Mouse (Mus musculus) liver, embryonic 15.5 days (tissue): Measurements from ENCODE around the gene Foxs1. TPM values are rescaled to one million over a fixed set of nuclear protein-coding genes. Genes with fewer than 3 reads are reported as not detected.

ENCODE experiments used
- ATAC-seq: fragments of 200-750 bp; cut with Nextera tagmentation; 2 replicates; pipeline ENCODE4 v1.8.0; 2017; ENCODE audit warnings: moderate number of reproducible peaks, mild to moderate bottlenecking, moderate library complexity; ENCODE audit not compliant: insufficient read depth
- H3K27ac ChIP-seq: fragments of 300-500 bp; sonication (generic); replicated peaks from 2 replicates; pipeline ENCODE4 v1.5.1; 2015; ENCODE audit warnings: mild to moderate bottlenecking, inconsistent platforms
- H3K27me3 ChIP-seq: fragments of 300-500 bp; sonication (generic); 2 replicates; pipeline ENCODE4 v1.6.1; 2015; ENCODE audit warnings: mild to moderate bottlenecking, inconsistent platforms
- H3K36me3 ChIP-seq: fragments of 300-500 bp; sonication (generic); replicated peaks from 2 replicates; pipeline ENCODE4 v1.6.1; 2015; ENCODE audit warnings: moderate library complexity, mild to moderate bottlenecking, inconsistent platforms
- H3K4me1 ChIP-seq: fragments of 300-500 bp; sonication (generic); replicated peaks from 2 replicates; pipeline ENCODE4 v1.6.1; 2015; ENCODE audit warnings: inconsistent platforms
- H3K4me2 ChIP-seq: fragments of 300-500 bp; sonication (generic); 2 replicates; pipeline ENCODE4 v1.6.1; 2015; ENCODE audit warnings: moderate library complexity, mild to moderate bottlenecking, inconsistent platforms
- H3K4me3 ChIP-seq: fragments of 300-500 bp; sonication (generic); replicated peaks from 2 replicates; pipeline ENCODE4 v1.5.1; 2015; ENCODE audit warnings: mild to moderate bottlenecking, inconsistent platforms
- H3K9ac ChIP-seq: fragments of 300-500 bp; sonication (generic); 2 replicates; pipeline ENCODE4 v1.6.1; 2015; ENCODE audit warnings: moderate library complexity, mild to moderate bottlenecking, inconsistent platforms
- H3K9me3 ChIP-seq: fragments of 300-500 bp; sonication (generic); replicated peaks from 2 replicates; pipeline ENCODE4 v1.6.1; 2016; ENCODE audit warnings: inconsistent platforms
- WGBS: fragments of 180-500 bp; shearing (Covaris S2); methylation state at CpG from one replicate; pipeline ENCODE4 v1.1.7; 2015; ENCODE audit warnings: mixed read lengths; ENCODE audit not compliant: insufficient replicate concordance; 5-methylcytosine and 5-hydroxymethylcytosine counted together
- polyA plus RNA-seq: library from polyadenylated mRNA; unstranded; fragments of >200 nt; fragmentation: Nextera tagmentation; extraction: Ambion mirVana; gene quantifications from 2 replicates; pipeline ENCODE4 v1.2.1, GENCODE M21; 2015

Foxs1 gene
- polyA plus RNA-seq, 1 experiment from 2014 or later, result 0.47 TPM

DNA sequence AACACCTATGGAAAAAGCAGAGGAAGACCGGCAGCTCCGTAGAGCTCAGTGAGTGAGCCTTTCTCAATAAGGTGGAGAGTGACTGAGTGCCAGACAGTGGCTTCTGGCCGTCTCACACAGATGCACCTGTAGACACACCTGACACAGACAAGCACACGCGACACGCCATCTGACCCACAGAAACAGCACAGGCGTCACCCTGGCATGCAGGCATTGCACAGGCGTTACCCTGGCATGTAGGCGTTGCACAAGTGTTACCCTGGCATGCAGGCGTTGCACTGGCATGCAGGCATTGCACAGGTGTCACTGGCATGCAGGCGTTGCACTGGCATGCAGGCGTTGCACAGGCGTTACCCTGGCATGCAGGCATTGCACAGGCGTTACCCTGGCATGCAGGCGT, 31.7 kb downstream of the Foxs1 start:
- WGBS, result 76% methylated on average over 15 of the region's 15 CpGs
- H3K36me3 ChIP-seq, result peaks cover 8% of the 10 kb centered on the region
- H3K27me3 ChIP-seq, result 0 out of 2 replicates have a peak, but pooled peaks cover 3% of the 10 kb centered on the region
- H3K4me1 ChIP-seq, result no peaks in the 10 kb centered on the region
- H3K9me3 ChIP-seq, result no peaks in the 10 kb centered on the region
- no peak overlapping the region for H3K4me2 ChIP-seq
- H3K9ac ChIP-seq, result no peak overlapping the region
- no peak for ATAC-seq
- H3K27ac ChIP-seq, result no peak overlapping the region
- H3K4me3 ChIP-seq, result no peak overlapping the region

DNA sequence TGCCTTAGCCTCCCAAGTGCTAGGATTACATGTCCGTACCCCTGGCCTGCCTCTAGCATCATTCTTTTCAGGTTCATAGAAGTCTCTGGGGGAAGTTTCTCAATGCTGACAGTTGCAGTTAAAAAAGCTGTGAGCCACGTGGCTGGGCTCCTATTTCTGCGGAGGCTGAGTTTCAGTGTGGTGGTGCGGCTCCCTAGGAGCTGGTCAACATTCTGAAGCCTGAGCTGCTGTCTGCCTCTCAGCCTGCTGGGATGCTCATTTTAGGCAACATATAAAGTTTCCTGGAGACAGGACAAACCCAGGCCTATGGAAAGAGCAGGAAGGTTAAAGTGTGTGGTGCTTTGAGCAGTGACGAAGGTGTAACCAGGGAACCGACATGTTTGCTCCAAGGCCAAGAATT, 34.0 kb downstream of the Foxs1 start:
- ATAC-seq, result no peak
- Histone ChIP-seq H3K27ac (no peak overlapping the region), H3K4me3 (no peak overlapping the region), H3K36me3 (peaks cover 31% of the 10 kb centered on the region), H3K4me2 (no peak overlapping the region), H3K9ac (no peak overlapping the region), H3K9me3 (no peaks in the 10 kb centered on the region), H3K4me1 (no peaks in the 10 kb centered on the region), H3K27me3 (0 out of 2 replicates have a peak, but pooled peaks cover 3% of the 10 kb centered on the region)
- WGBS, result 80% methylated on average over 6 of the region's 6 CpGs

DNA sequence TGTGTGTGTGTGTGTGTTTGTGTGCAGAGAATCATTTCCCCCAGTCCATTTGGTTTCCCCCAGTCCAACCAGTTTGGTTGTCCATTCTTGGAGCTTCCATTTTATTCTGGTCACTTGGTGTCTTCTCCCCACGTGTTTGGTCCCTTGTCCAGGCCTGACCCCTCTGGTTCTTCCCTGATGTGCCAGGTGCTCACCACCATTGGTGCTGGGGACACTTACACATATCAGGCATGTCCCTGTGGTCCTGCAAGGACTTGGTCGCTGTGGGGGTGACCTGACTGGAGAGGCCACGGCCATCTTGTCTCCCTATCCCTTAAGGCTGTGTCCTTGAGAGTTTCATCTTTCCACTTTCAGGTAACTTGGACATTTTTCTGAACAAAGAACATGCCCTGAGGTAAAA, 36.1 kb downstream of the Foxs1 start:
- Histone ChIP-seq H3K4me2 (no peak overlapping the region), H3K4me1 (no peaks in the 10 kb centered on the region), H3K27ac (no peak overlapping the region), H3K36me3 (peaks cover 52% of the 10 kb centered on the region), H3K9ac (no peak overlapping the region), H3K9me3 (no peaks in the 10 kb centered on the region), H3K4me3 (no peak overlapping the region), H3K27me3 (no peaks in the 10 kb centered on the region)
- no peak for ATAC-seq
- 83% methylated on average over 3 of the region's 3 CpGs for WGBS

DNA sequence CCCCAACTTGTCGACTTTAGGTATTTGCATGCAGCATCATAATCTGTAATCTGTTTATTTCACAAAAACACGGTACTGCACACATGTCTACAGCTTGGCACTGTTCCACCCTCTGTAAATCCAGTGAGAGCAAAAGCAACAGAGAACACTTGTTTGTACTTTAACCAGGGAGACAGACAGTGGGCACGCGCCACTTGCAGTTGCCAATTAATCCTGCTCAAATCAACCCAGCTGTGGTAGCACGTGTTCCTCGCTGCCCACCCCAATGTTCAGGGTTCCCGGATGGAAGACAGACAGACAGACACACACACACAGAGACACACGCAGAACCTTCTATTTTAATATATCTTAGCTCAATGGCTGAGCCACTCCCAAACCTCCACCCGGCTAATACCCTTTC, 37.2 kb downstream of the Foxs1 start:
- Histone ChIP-seq H3K4me3 (no peak overlapping the region), H3K36me3 (peaks cover 63% of the 10 kb centered on the region), H3K4me2 (no peak overlapping the region), H3K27me3 (no peaks in the 10 kb centered on the region), H3K9me3 (no peaks in the 10 kb centered on the region), H3K27ac (no peak overlapping the region), H3K9ac (no peak overlapping the region), H3K4me1 (no peaks in the 10 kb centered on the region)
- no peak for ATAC-seq
- WGBS, result 86% methylated on average over 9 of the region's 9 CpGs

DNA sequence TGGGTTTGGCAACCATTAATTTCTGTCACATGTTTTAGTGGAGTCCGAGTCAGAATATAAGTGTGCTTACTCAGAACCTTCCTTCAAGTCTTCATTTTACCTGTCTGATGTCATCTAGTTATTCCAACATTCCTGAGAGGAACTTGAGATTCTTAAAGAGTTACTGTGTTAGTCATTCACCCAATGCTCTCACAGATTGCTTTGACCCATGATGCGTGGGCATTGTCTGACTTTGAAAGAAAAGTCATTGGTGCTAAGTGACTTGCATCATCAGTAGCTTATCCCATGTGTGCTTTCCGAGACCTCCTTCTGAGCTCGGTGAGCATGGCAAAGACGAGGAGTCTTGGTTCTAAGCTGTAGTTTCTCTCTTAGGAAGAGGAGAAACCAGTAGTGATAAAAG, 44.2 kb downstream of the Foxs1 start:
- H3K36me3 ChIP-seq, result peaks cover 98% of the 10 kb centered on the region
- H3K9me3 ChIP-seq, result no peaks in the 10 kb centered on the region
- no peaks in the 10 kb centered on the region for H3K4me1 ChIP-seq
- H3K4me2 ChIP-seq, result no peak overlapping the region
- 89% methylated on average over 5 of the region's 5 CpGs for WGBS
- ATAC-seq, result no peak
- H3K4me3 ChIP-seq, result no peak overlapping the region
- H3K27ac ChIP-seq, result no peak overlapping the region
- H3K9ac ChIP-seq, result no peak overlapping the region
- H3K27me3 ChIP-seq, result no peaks in the 10 kb centered on the region

DNA sequence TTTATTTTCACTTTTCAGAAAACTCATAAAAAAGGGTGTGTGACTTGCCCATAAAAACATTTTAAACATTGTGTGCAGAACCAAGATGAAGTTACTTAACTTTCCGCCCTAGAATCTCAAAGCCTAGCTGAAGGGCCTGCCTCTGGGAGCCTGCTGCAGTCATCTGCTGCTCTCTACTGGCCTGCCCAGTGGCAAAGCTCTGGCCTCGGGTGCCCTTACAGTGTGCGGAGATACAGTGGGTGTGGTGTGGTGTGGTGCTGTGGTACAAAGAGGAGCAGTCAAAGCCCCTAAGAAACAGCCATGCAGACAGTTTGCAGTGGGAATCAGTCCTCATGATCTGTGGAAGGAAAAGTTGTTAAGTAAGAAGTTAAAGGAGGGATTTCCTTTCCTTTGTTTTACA, 45.8 kb downstream of the Foxs1 start:
- H3K4me3 ChIP-seq, result no peak overlapping the region
- peaks cover 97% of the 10 kb centered on the region for H3K36me3 ChIP-seq
- H3K27ac ChIP-seq, result no peak overlapping the region
- H3K9ac ChIP-seq, result no peak overlapping the region
- no peak for ATAC-seq
- no peaks in the 10 kb centered on the region for H3K27me3 ChIP-seq
- H3K4me2 ChIP-seq, result no peak overlapping the region
- H3K4me1 ChIP-seq, result no peaks in the 10 kb centered on the region
- WGBS, result 84% methylated on average over 3 of the region's 3 CpGs
- H3K9me3 ChIP-seq, result no peaks in the 10 kb centered on the region

DNA sequence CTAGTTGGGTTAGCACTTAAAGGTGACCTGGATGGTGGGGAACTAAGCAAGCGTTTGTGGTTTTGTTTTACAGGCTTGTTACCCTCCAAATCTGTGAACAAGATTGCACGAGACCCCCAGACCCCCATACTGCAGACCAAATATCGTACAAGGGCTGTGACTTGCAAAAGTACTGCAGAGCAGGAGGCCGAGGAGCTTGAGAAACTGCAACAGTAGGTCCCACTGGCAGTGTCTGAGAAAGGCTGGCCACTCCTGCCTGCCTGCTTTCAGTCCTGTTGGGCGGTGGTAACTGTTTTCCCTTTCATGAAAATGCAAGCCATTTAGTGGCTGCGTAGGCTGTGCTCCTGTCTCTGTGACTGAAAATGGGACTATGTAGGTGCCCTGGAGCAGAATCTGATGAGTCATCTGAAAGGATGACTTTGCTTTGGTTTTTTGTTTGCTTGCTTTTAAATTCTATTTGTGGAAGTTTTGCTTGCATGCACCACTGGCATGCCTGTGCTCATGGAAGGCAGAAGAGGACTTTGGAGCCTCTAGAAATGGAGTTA, 48.8 kb downstream of the Foxs1 start:
- H3K4me1 ChIP-seq, result no peaks in the 10 kb centered on the region
- H3K36me3 ChIP-seq, result peaks cover 98% of the 10 kb centered on the region
- 90% methylated on average over 6 of the region's 6 CpGs for WGBS
- no peak overlapping the region for H3K4me3 ChIP-seq
- ATAC-seq, result no peak
- H3K9ac ChIP-seq, result no peak overlapping the region
- no peaks in the 10 kb centered on the region for H3K9me3 ChIP-seq
- H3K27ac ChIP-seq, result no peak overlapping the region
- H3K4me2 ChIP-seq, result no peak overlapping the region
- no peaks in the 10 kb centered on the region for H3K27me3 ChIP-seq

Other genes starting within 250 kb of the Foxs1 start
- gene Mcts2, start 246.2 kb downstream of the Foxs1 start, polyA plus RNA-seq, result 12.1 and 12.4 TPM in 2 replicates
- gene Id1, start 197.0 kb downstream of the Foxs1 start, polyA plus RNA-seq, result 20.5 and 20.9 TPM in 2 replicates
- 1.0 and 1.1 TPM in 2 replicates for gene Cox4i2, start 179.0 kb downstream of the Foxs1 start, polyA plus RNA-seq
- gene Bcl2l1, start 101.5 kb downstream of the Foxs1 start, polyA plus RNA-seq, result 209 and 237 TPM in 2 replicates
- 52.8 and 59.4 TPM in 2 replicates for gene Tpx2, start 85.2 kb downstream of the Foxs1 start, polyA plus RNA-seq
- 0.16 and 0.28 TPM in 2 replicates for gene Mylk2, start 21.9 kb downstream of the Foxs1 start, polyA plus RNA-seq
- gene Dusp15, start 18.5 kb upstream of the Foxs1 start, polyA plus RNA-seq, result not detected in 2 replicates
- 0.12 and 0.14 TPM in 2 replicates for gene Ttll9, start 29.3 kb upstream of the Foxs1 start, polyA plus RNA-seq
- 36.9 and 39.5 TPM in 2 replicates for gene Pdrg1, start 82.2 kb upstream of the Foxs1 start, polyA plus RNA-seq
- not detected in 2 replicates for gene Xkr7, start 98.6 kb upstream of the Foxs1 start, polyA plus RNA-seq
- 0.59 and 0.92 TPM in 2 replicates for gene Ccm2l, start 132.7 kb upstream of the Foxs1 start, polyA plus RNA-seq
- gene Hck, start 175.3 kb upstream of the Foxs1 start, polyA plus RNA-seq, result 11.4 and 12.7 TPM in 2 replicates
- gene Tm9sf4, start 228.1 kb upstream of the Foxs1 start, polyA plus RNA-seq, result 29.6 and 29.7 TPM in 2 replicates